Mouse (Mus musculus) kidney, adult 2 months (tissue): Measurements from ENCODE around the gene Kalrn. TPM values are rescaled to one million over a fixed set of nuclear protein-coding genes. Genes with fewer than 3 reads are reported as not detected.

Experiments used
- DNase-seq: peaks from one replicate; pipeline ENCODE4 v3.0.0; 2021
- H3K27ac ChIP-seq: fragments of 200-500 bp; 2 replicates; pipeline ENCODE4 v1.5.1; 2012; ENCODE audit warnings: low read depth, low read length, control low read depth, inconsistent platforms; ENCODE audit not compliant: insufficient read depth
- H3K27me3 ChIP-seq: fragments of 200-500 bp; replicated peaks from 2 replicates; pipeline ENCODE4 v1.6.1; 2012; ENCODE audit warnings: mild to moderate bottlenecking, moderate library complexity, low read length, inconsistent platforms; ENCODE audit not compliant: control insufficient read depth, insufficient read depth
- H3K36me3 ChIP-seq: fragments of 200-500 bp; 2 replicates; pipeline ENCODE4 v1.6.1; 2012; ENCODE audit warnings: mild to moderate bottlenecking, moderate library complexity, low read length, inconsistent platforms; ENCODE audit not compliant: control insufficient read depth, insufficient read depth
- H3K4me1 ChIP-seq: fragments of 200-500 bp; 2 replicates; pipeline ENCODE4 v1.6.1; 2011; ENCODE audit warnings: low read length; ENCODE audit not compliant: control insufficient read depth, insufficient read depth
- H3K4me3 ChIP-seq: fragments of 200-500 bp; 2 replicates; pipeline ENCODE4 v1.5.1; 2011; ENCODE audit warnings: mild to moderate bottlenecking, low read depth, low read length, control low read depth; ENCODE audit not compliant: insufficient read depth
- CTCF ChIP-seq: fragments of 200-500 bp; conservative IDR thresholded peaks from 2 replicates; pipeline ENCODE4 v1.5.1; 2011; ENCODE audit warnings: low read depth, mild to moderate bottlenecking, control low read depth, low read length, moderate library complexity, mixed read lengths; ENCODE audit not compliant: insufficient read depth, insufficient read length
- POLR2A ChIP-seq: fragments of 200-500 bp; IDR thresholded peaks from one replicate; pipeline ENCODE4 v1.6.1; 2011; ENCODE audit warnings: low read depth, low read length, control low read depth
- WGBS: fragments of 180-500 bp; shearing (Covaris S2); methylation state at CpG from one replicate; pipeline ENCODE4 v1.1.7; 2018; 5-methylcytosine and 5-hydroxymethylcytosine counted together
- polyA plus RNA-seq: library from polyadenylated mRNA; depleted of rRNA; stranded (reverse); fragments of >200 nt; gene quantifications from 2 replicates; pipeline ENCODE4 v1.2.3, GENCODE M21; 2012

Gene Kalrn
- polyA plus RNA-seq, 1 experiment = 8.6 TPM

- no peak for DNase-seq
- Histone ChIP-seq H3K27me3 (no peaks in the 10 kb centered on the region), H3K36me3 (no peaks in the 10 kb centered on the region), H3K27ac (no peak overlapping the region), H3K4me1 (peaks cover 12% of the 10 kb centered on the region), H3K4me3 (no peak overlapping the region)
- TF ChIP-seq POLR2A (no peak), CTCF (no peak)
- WGBS = 90% methylated on average over 12 of the region's 12 CpGs
These were observed 541.2 kb downstream of the Kalrn start for GRCm38 (mm10) chr16:34032011-34032645.

GRCm38 (mm10) chr16:34031565-34031964 is 541.8 kb downstream of the Kalrn start:
- WGBS = 89% methylated on average over 9 of the region's 9 CpGs
- DNase-seq = no peak

GRCm38 (mm10) chr16:34030379-34030778 is 543.0 kb downstream of the Kalrn start:
- Histone ChIP-seq H3K4me3 (no peak overlapping the region), H3K27ac (peak overlapping the region; percentile 93), H3K4me1 (peaks cover 10% of the 10 kb centered on the region), H3K27me3 (no peaks in the 10 kb centered on the region), H3K36me3 (no peaks in the 10 kb centered on the region)
- DNase-seq = peak; percentile 54
- TF ChIP-seq CTCF = no peak
- no peak for TF ChIP-seq POLR2A
- 38% methylated on average over 4 of the region's 4 CpGs for WGBS

More at GRCm38 (mm10) chr16:34031565-34031964, 541.8 kb downstream of the Kalrn start:
- Histone ChIP-seq H3K4me3 (no peak overlapping the region), H3K27ac (no peak overlapping the region), H3K36me3 (no peaks in the 10 kb centered on the region), H3K27me3 (no peaks in the 10 kb centered on the region), H3K4me1 (peaks cover 12% of the 10 kb centered on the region)
- TF ChIP-seq CTCF = no peak
- TF ChIP-seq POLR2A = no peak

GRCm38 (mm10) chr16:34029790-34030189 is 543.5 kb downstream of the Kalrn start:
- Histone ChIP-seq H3K27me3 (no peaks in the 10 kb centered on the region), H3K4me1 (peaks cover 10% of the 10 kb centered on the region), H3K27ac (peak overlapping the region; percentile 93), H3K36me3 (no peaks in the 10 kb centered on the region), H3K4me3 (no peak overlapping the region)
- WGBS = 36% methylated on average over 5 of the region's 5 CpGs
- peak; percentile 94 for DNase-seq
- TF ChIP-seq CTCF (no peak), POLR2A (no peak)

- Histone ChIP-seq H3K27me3 (no peaks in the 10 kb centered on the region), H3K4me1 (no peaks in the 10 kb centered on the region), H3K4me3 (no peak overlapping the region), H3K27ac (no peak overlapping the region), H3K36me3 (peaks cover 2% of the 10 kb centered on the region)
- 99% methylated on average over 8 of the region's 8 CpGs for WGBS
- TF ChIP-seq CTCF (no peak), POLR2A (no peak)
- DNase-seq = no peak
These were observed 556.1 kb downstream of the Kalrn start for GRCm38 (mm10) chr16:34017241-34017640.

GRCm38 (mm10) chr16:34011991-34012845 is 561.1 kb downstream of the Kalrn start:
- Histone ChIP-seq H3K27ac (no peak overlapping the region), H3K36me3 (peaks cover 2% of the 10 kb centered on the region), H3K4me1 (no peaks in the 10 kb centered on the region), H3K27me3 (no peaks in the 10 kb centered on the region), H3K4me3 (no peak overlapping the region)
- TF ChIP-seq POLR2A (no peak), CTCF (no peak)
- DNase-seq = no peak
- WGBS = 81% methylated on average over 20 of the region's 20 CpGs

GRCm38 (mm10) chr16:34009567-34009966 is 563.8 kb downstream of the Kalrn start:
- Histone ChIP-seq H3K36me3 (no peaks in the 10 kb centered on the region), H3K27me3 (no peaks in the 10 kb centered on the region), H3K4me3 (no peak overlapping the region), H3K27ac (no peak overlapping the region), H3K4me1 (no peaks in the 10 kb centered on the region)
- TF ChIP-seq POLR2A (no peak), CTCF (no peak)
- 99% methylated on average over 2 of the region's 2 CpGs for WGBS
- DNase-seq = no peak
